Mouse (Mus musculus) liver, embryonic 12.5 days (tissue): Measurements from ENCODE around the gene Wasf3. TPM values are rescaled to one million over a fixed set of nuclear protein-coding genes. Genes with fewer than 3 reads are reported as not detected.

ENCODE experiments used
- ATAC-seq: fragments of 200-750 bp; cut with Nextera tagmentation; 2 replicates; pipeline ENCODE4 v1.8.0; 2017; ENCODE audit warnings: moderate number of reproducible peaks, mild to moderate bottlenecking, moderate library complexity
- H3K27ac ChIP-seq: fragments of 300-500 bp; sonication (generic); 2 replicates; pipeline ENCODE4 v1.5.1; 2016; ENCODE audit warnings: mild to moderate bottlenecking
- H3K27me3 ChIP-seq: fragments of 300-500 bp; sonication (generic); replicated peaks from 2 replicates; pipeline ENCODE4 v1.6.1; 2016; ENCODE audit warnings: mild to moderate bottlenecking, moderate library complexity
- H3K36me3 ChIP-seq: fragments of 300-500 bp; sonication (generic); 2 replicates; pipeline ENCODE4 v1.6.1; 2016; ENCODE audit warnings: mild to moderate bottlenecking, moderate library complexity
- H3K4me1 ChIP-seq: fragments of 300-500 bp; sonication (generic); 2 replicates; pipeline ENCODE4 v1.6.1; 2016
- H3K4me2 ChIP-seq: fragments of 300-500 bp; sonication (generic); 2 replicates; pipeline ENCODE4 v1.6.1; 2016; ENCODE audit warnings: mild to moderate bottlenecking, moderate library complexity
- H3K4me3 ChIP-seq: fragments of 300-500 bp; sonication (generic); 2 replicates; pipeline ENCODE4 v1.5.1; 2016; ENCODE audit warnings: mild to moderate bottlenecking, moderate library complexity
- H3K9ac ChIP-seq: fragments of 300-500 bp; sonication (generic); 2 replicates; pipeline ENCODE4 v1.6.1; 2016; ENCODE audit warnings: mild to moderate bottlenecking, moderate library complexity
- H3K9me3 ChIP-seq: fragments of 300-500 bp; sonication (generic); replicated peaks from 2 replicates; pipeline ENCODE4 v1.6.1; 2016; ENCODE audit warnings: mild to moderate bottlenecking, moderate library complexity
- WGBS: fragments of 180-500 bp; shearing (Covaris S2); methylation state at CpG from one replicate; pipeline ENCODE4 v1.1.7; 2016; ENCODE audit not compliant: insufficient replicate concordance; 5-methylcytosine and 5-hydroxymethylcytosine counted together
- polyA plus RNA-seq: library from polyadenylated mRNA; unstranded; fragments of >200 nt; fragmentation: Nextera tagmentation; extraction: Ambion mirVana; gene quantifications from 2 replicates; pipeline ENCODE4 v1.2.1, GENCODE M21; 2016

Gene Wasf3
- polyA plus RNA-seq, 1 experiment from 2014 or later = 0.13 TPM

- no peak overlapping the region for H3K4me2 ChIP-seq
- 72% methylated on average over 4 of the region's 4 CpGs for WGBS
- no peak overlapping the region for H3K4me3 ChIP-seq
- no peak overlapping the region for H3K9ac ChIP-seq
- no peaks in the 10 kb centered on the region for H3K36me3 ChIP-seq
- ATAC-seq = no peak
- H3K27me3 ChIP-seq = no peaks in the 10 kb centered on the region
- H3K4me1 ChIP-seq = no peaks in the 10 kb centered on the region
- no peak overlapping the region for H3K27ac ChIP-seq
- no peaks in the 10 kb centered on the region for H3K9me3 ChIP-seq
Observed at GRCm38 (mm10) chr5:146425656-146426055, 40.9 kb downstream of the Wasf3 start.

GRCm38 (mm10) chr5:146428109-146428508 lies 43.3 kb downstream of the Wasf3 start:
- H3K9me3 ChIP-seq = no peaks in the 10 kb centered on the region
- no peak for ATAC-seq
- H3K27ac ChIP-seq = no peak overlapping the region
- 57% methylated on average over 4 of the region's 4 CpGs for WGBS
- H3K9ac ChIP-seq = no peak overlapping the region
- H3K4me3 ChIP-seq = no peak overlapping the region
- no peaks in the 10 kb centered on the region for H3K27me3 ChIP-seq
- H3K4me1 ChIP-seq = no peaks in the 10 kb centered on the region
- no peaks in the 10 kb centered on the region for H3K36me3 ChIP-seq
- no peak overlapping the region for H3K4me2 ChIP-seq

GRCm38 (mm10) chr5:146431821-146432220 lies 47.0 kb downstream of the Wasf3 start:
- H3K9ac ChIP-seq = no peak overlapping the region
- no peak overlapping the region for H3K27ac ChIP-seq
- H3K4me2 ChIP-seq = no peak overlapping the region
- H3K9me3 ChIP-seq = no peaks in the 10 kb centered on the region
- H3K36me3 ChIP-seq = no peaks in the 10 kb centered on the region
- no peaks in the 10 kb centered on the region for H3K27me3 ChIP-seq
- WGBS = 67% methylated on average over 3 of the region's 3 CpGs
- no peaks in the 10 kb centered on the region for H3K4me1 ChIP-seq
- ATAC-seq = no peak
- no peak overlapping the region for H3K4me3 ChIP-seq

- 57% methylated on average over 6 of the region's 6 CpGs for WGBS
- Histone ChIP-seq H3K4me2 (no peak overlapping the region), H3K27ac (no peak overlapping the region), H3K9me3 (no peaks in the 10 kb centered on the region), H3K27me3 (no peaks in the 10 kb centered on the region), H3K4me3 (no peak overlapping the region), H3K9ac (no peak overlapping the region), H3K36me3 (no peaks in the 10 kb centered on the region), H3K4me1 (no peaks in the 10 kb centered on the region)
- no peak for ATAC-seq
Observed at GRCm38 (mm10) chr5:146432476-146432875, 47.7 kb downstream of the Wasf3 start.

- H3K9me3 ChIP-seq = 0 out of 2 replicates have a peak, but pooled peaks cover 10% of the 10 kb centered on the region
- H3K4me1 ChIP-seq = no peaks in the 10 kb centered on the region
- H3K27me3 ChIP-seq = no peaks in the 10 kb centered on the region
- no peak overlapping the region for H3K27ac ChIP-seq
- ATAC-seq = no peak
- WGBS = 82% methylated on average over 16 of the region's 16 CpGs
- no peak overlapping the region for H3K9ac ChIP-seq
- no peak overlapping the region for H3K4me2 ChIP-seq
- no peak overlapping the region for H3K4me3 ChIP-seq
- no peaks in the 10 kb centered on the region for H3K36me3 ChIP-seq
Observed at GRCm38 (mm10) chr5:146435316-146435715, 50.5 kb downstream of the Wasf3 start.

GRCm38 (mm10) chr5:146436796-146437195 lies 52.0 kb downstream of the Wasf3 start:
- H3K9me3 ChIP-seq = 0 out of 2 replicates have a peak, but pooled peaks cover 17% of the 10 kb centered on the region
- H3K9ac ChIP-seq = no peak overlapping the region
- no peak for ATAC-seq
- no peak overlapping the region for H3K4me3 ChIP-seq
- no peaks in the 10 kb centered on the region for H3K4me1 ChIP-seq
- H3K27me3 ChIP-seq = no peaks in the 10 kb centered on the region
- no peak overlapping the region for H3K27ac ChIP-seq
- 81% methylated on average over 11 of the region's 11 CpGs for WGBS
- H3K36me3 ChIP-seq = no peaks in the 10 kb centered on the region
- no peak overlapping the region for H3K4me2 ChIP-seq

- Histone ChIP-seq H3K9ac (no peak overlapping the region), H3K27ac (no peak overlapping the region), H3K4me1 (no peaks in the 10 kb centered on the region), H3K9me3 (0 out of 2 replicates have a peak, but pooled peaks cover 17% of the 10 kb centered on the region), H3K36me3 (no peaks in the 10 kb centered on the region), H3K27me3 (no peaks in the 10 kb centered on the region), H3K4me3 (no peak overlapping the region), H3K4me2 (no peak overlapping the region)
- ATAC-seq = no peak
- 86% methylated on average over 7 of the region's 7 CpGs for WGBS
Observed at GRCm38 (mm10) chr5:146439152-146439781, 54.5 kb downstream of the Wasf3 start.

- Histone ChIP-seq H3K27me3 (no peaks in the 10 kb centered on the region), H3K4me1 (no peaks in the 10 kb centered on the region), H3K36me3 (no peaks in the 10 kb centered on the region), H3K9ac (no peak overlapping the region), H3K4me2 (no peak overlapping the region), H3K4me3 (no peak overlapping the region), H3K9me3 (0 out of 2 replicates have a peak, but pooled peaks cover 17% of the 10 kb centered on the region), H3K27ac (no peak overlapping the region)
- 65% methylated on average over 5 of the region's 5 CpGs for WGBS
- no peak for ATAC-seq
Observed at GRCm38 (mm10) chr5:146440273-146440672, 55.5 kb downstream of the Wasf3 start.

GRCm38 (mm10) chr5:146442767-146443166 lies 58.0 kb downstream of the Wasf3 start:
- WGBS = 49% methylated on average over 2 of the region's 2 CpGs
- no peak overlapping the region for H3K4me2 ChIP-seq

GRCm38 (mm10) chr5:146446633-146447032 lies 61.8 kb downstream of the Wasf3 start:
- H3K9me3 ChIP-seq = no peaks in the 10 kb centered on the region
- ATAC-seq = no peak
- H3K4me2 ChIP-seq = no peak overlapping the region
- H3K27ac ChIP-seq = no peak overlapping the region
- no peaks in the 10 kb centered on the region for H3K27me3 ChIP-seq
- 65% methylated on average over 2 of the region's 2 CpGs for WGBS
- no peak overlapping the region for H3K4me3 ChIP-seq
- H3K4me1 ChIP-seq = no peaks in the 10 kb centered on the region
- H3K36me3 ChIP-seq = no peaks in the 10 kb centered on the region
- no peak overlapping the region for H3K9ac ChIP-seq

More at GRCm38 (mm10) chr5:146442767-146443166, 58.0 kb downstream of the Wasf3 start:
- Histone ChIP-seq H3K36me3 (no peaks in the 10 kb centered on the region), H3K4me3 (no peak overlapping the region), H3K27ac (no peak overlapping the region), H3K9me3 (0 out of 2 replicates have a peak, but pooled peaks cover 17% of the 10 kb centered on the region), H3K27me3 (no peaks in the 10 kb centered on the region), H3K4me1 (no peaks in the 10 kb centered on the region), H3K9ac (no peak overlapping the region)
- no peak for ATAC-seq

- no peaks in the 10 kb centered on the region for H3K4me1 ChIP-seq
- no peak overlapping the region for H3K4me2 ChIP-seq
- H3K27me3 ChIP-seq = no peaks in the 10 kb centered on the region
- H3K9me3 ChIP-seq = no peaks in the 10 kb centered on the region
- H3K27ac ChIP-seq = no peak overlapping the region
- H3K4me3 ChIP-seq = no peak overlapping the region
- H3K9ac ChIP-seq = no peak overlapping the region
- WGBS = 78% methylated on average over 11 of the region's 11 CpGs
- ATAC-seq = no peak
- H3K36me3 ChIP-seq = no peaks in the 10 kb centered on the region
Observed at GRCm38 (mm10) chr5:146451592-146452254, 66.9 kb downstream of the Wasf3 start.

GRCm38 (mm10) chr5:146453556-146453955 lies 68.8 kb downstream of the Wasf3 start:
- no peak for ATAC-seq
- H3K4me2 ChIP-seq = no peak overlapping the region
- 78% methylated on average over 6 of the region's 6 CpGs for WGBS

More at GRCm38 (mm10) chr5:146453556-146453955, 68.8 kb downstream of the Wasf3 start:
- Histone ChIP-seq H3K4me1 (no peaks in the 10 kb centered on the region), H3K4me3 (no peak overlapping the region), H3K9me3 (no peaks in the 10 kb centered on the region), H3K36me3 (no peaks in the 10 kb centered on the region), H3K27ac (no peak overlapping the region), H3K9ac (no peak overlapping the region), H3K27me3 (no peaks in the 10 kb centered on the region)
